Mouse (Mus musculus) kidney, postnatal 0 days (tissue): ENCODE measurements at regions not wholly inside any gene's neighbourhood (a gene's known extent, or its start where the extent isn't known, plus 50 kb on each side); places are given as distances from the start of the nearest gene placed in this dataset.
"Not testable (repeated sequence)": the region's sequence is repeated elsewhere in the genome, so short reads cannot be mapped to it uniquely, and the experiment has no call there.

ENCODE experiments used
- ATAC-seq: fragments of 200-750 bp; cut with Nextera tagmentation; replicated peaks from 2 replicates; pipeline ENCODE4 v1.8.0; 2017; ENCODE audit warnings: low read depth, moderate number of reproducible peaks, moderate TSS enrichment, moderate library complexity; ENCODE audit not compliant: low FRiP score
- DNase-seq: peaks from one replicate; pipeline ENCODE4 v3.0.0-alpha.2; 2016; ENCODE audit warnings: low spot score
- H3K27ac ChIP-seq: fragments of 300-500 bp; sonication (generic); 2 replicates; pipeline ENCODE4 v1.5.1; 2014; ENCODE audit warnings: mild to moderate bottlenecking
- H3K27me3 ChIP-seq: fragments of 300-500 bp; sonication (generic); 2 replicates; pipeline ENCODE4 v1.6.1; 2014; ENCODE audit warnings: low read length, mixed read lengths; ENCODE audit not compliant: insufficient read depth
- H3K36me3 ChIP-seq: fragments of 300-500 bp; sonication (generic); 2 replicates; pipeline ENCODE4 v1.6.1; 2014; ENCODE audit warnings: low read length, mixed read lengths; ENCODE audit not compliant: insufficient read depth
- H3K4me1 ChIP-seq: fragments of 300-500 bp; sonication (generic); replicated peaks from 2 replicates; pipeline ENCODE4 v1.6.1; 2014; ENCODE audit warnings: antibody characterized with exemption, low read length, mixed read lengths; ENCODE audit not compliant: insufficient read depth
- H3K4me2 ChIP-seq: fragments of 300-500 bp; sonication (generic); 2 replicates; pipeline ENCODE4 v1.6.1; 2014; ENCODE audit warnings: mild to moderate bottlenecking, low read length, moderate library complexity, mixed read lengths
- H3K4me3 ChIP-seq: fragments of 300-500 bp; sonication (generic); replicated peaks from 2 replicates; pipeline ENCODE4 v1.5.1; 2014; ENCODE audit warnings: low read depth, low read length
- H3K9ac ChIP-seq: fragments of 300-500 bp; sonication (generic); 2 replicates; pipeline ENCODE4 v1.6.1; 2014; ENCODE audit warnings: low read depth, low read length
- H3K9me3 ChIP-seq: fragments of 300-500 bp; sonication (generic); replicated peaks from 2 replicates; pipeline ENCODE4 v1.6.1; 2016; ENCODE audit warnings: low read length, inconsistent platforms, mixed read lengths
- CTCF ChIP-seq: IDR thresholded peaks from 2 replicates; pipeline ENCODE4 v1.5.1; 2016; ENCODE audit warnings: antibody characterized with exemption, low read depth, mild to moderate bottlenecking, moderate library complexity
- WGBS: fragments of 180-500 bp; shearing (Covaris S2); extraction: QIAGEN DNeasy Blood & Tissue Kit; methylation state at CpG from one replicate; pipeline ENCODE4 v1.1.7; 2014; 5-methylcytosine and 5-hydroxymethylcytosine counted together

- not testable (repeated sequence) for H3K4me2 ChIP-seq, H3K36me3 ChIP-seq, H3K27me3 ChIP-seq, H3K27ac ChIP-seq, ATAC-seq, H3K4me3 ChIP-seq, DNase-seq, H3K9me3 ChIP-seq, H3K4me1 ChIP-seq, H3K9ac ChIP-seq
- WGBS: 31% methylated on average over 2 of the region's 2 CpGs
- TF ChIP-seq CTCF: peak; percentile 21; the same call in 1 of the 2 replicates
Observed at GRCm38 (mm10) chrX:94844110-94844779, 119.9 kb downstream of the Zxdb start.

- H3K9ac ChIP-seq, H3K27me3 ChIP-seq, H3K4me2 ChIP-seq, ATAC-seq, H3K4me3 ChIP-seq, H3K36me3 ChIP-seq, H3K4me1 ChIP-seq, DNase-seq, H3K9me3 ChIP-seq, H3K27ac ChIP-seq: not testable (repeated sequence)
- 100% methylated on average over 1 of the region's 3 CpGs for WGBS
Observed at GRCm38 (mm10) chrX:94849549-94849948, 125.2 kb downstream of the Zxdb start.

DNA sequence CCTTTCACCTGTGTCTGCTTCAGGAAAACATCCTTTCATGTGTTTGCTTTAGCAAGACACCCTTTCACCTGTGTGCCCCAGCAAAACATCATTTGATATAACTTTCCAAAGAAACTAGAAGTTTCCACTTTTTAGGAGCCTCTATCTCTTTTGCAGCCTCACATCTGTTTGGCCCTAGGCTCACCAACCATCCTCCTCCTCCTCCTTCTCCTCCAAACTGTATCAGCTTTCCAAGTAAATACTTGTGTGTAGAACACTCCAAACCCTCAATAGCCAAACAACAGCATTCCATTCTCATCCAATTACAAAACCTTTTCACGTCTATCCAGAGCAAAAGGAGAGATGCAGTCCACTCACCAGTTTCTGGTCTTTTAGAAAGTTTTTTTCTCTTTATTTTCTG, 133.1 kb downstream of the Zxdb start:
- Histone ChIP-seq H3K36me3 (no peaks in the 10 kb centered on the region), H3K4me1 (no peaks in the 10 kb centered on the region), H3K9me3 (no peaks in the 10 kb centered on the region), H3K27ac (no peak overlapping the region), H3K4me3 (no peak overlapping the region), H3K9ac (no peak overlapping the region), H3K27me3 (no peaks in the 10 kb centered on the region), H3K4me2 (no peak overlapping the region)
- WGBS: 69% methylated on average over 1 of the region's 1 CpGs
- TF ChIP-seq CTCF: no peak
- no peak for ATAC-seq
- no peak for DNase-seq

DNA sequence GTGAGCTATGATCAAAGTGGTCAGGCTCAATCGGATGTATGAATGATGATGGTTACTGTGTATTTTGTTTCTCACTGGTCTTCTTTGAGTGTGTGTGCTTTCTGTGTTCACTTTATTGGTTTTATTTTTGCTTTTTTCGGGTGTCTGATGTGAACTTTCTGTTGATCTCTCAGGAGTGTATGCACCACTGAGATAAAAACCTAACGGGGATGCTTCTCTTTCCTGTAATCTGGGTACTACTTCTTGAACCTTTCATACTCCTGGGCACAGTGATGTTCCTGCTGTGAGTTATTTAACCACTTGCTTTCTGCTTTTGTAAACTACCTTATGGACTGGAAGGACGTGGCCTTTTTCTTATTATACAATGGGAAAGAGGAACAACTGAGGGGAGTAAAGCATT, 133.6 kb downstream of the Zxdb start:
- H3K4me2 ChIP-seq: no peak overlapping the region
- ATAC-seq: no peak
- H3K36me3 ChIP-seq: no peaks in the 10 kb centered on the region
- no peak overlapping the region for H3K4me3 ChIP-seq
- H3K4me1 ChIP-seq: no peaks in the 10 kb centered on the region
- no peak for DNase-seq
- no peaks in the 10 kb centered on the region for H3K27me3 ChIP-seq
- no peak for TF ChIP-seq CTCF
- no peaks in the 10 kb centered on the region for H3K9me3 ChIP-seq
- H3K9ac ChIP-seq: no peak overlapping the region
- H3K27ac ChIP-seq: no peak overlapping the region
- WGBS: 72% methylated on average over 4 of the region's 4 CpGs

DNA sequence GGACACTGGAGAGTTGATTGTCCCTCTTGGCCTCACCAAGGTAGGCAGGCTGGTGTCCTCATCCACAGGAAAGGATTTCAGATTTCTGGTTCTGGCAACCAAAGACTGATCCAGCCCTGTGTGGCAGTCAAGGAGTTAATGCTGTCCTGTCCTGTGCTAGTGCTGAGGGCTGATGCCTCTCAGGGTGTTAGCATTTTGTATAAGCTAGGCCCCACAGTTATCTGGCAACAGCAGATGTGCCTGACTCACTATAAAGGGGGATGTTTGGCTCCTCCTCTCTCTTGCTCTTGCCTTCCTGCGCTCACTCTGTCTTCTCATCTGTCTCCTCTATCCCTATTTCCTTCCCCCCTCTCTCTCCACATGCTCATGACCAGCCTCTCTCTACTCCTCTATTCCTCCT, 138.8 kb downstream of the Zxdb start:
- Histone ChIP-seq H3K27me3 (no peaks in the 10 kb centered on the region), H3K27ac (no peak overlapping the region), H3K4me1 (no peaks in the 10 kb centered on the region), H3K4me2 (no peak overlapping the region), H3K9ac (no peak overlapping the region), H3K9me3 (no peaks in the 10 kb centered on the region), H3K36me3 (no peaks in the 10 kb centered on the region), H3K4me3 (no peak overlapping the region)
- no peak for DNase-seq
- WGBS: 50% methylated on average over 1 of the region's 1 CpGs
- TF ChIP-seq CTCF: no peak
- no peak for ATAC-seq

- WGBS: 33% methylated on average over 18 of the region's 18 CpGs
- Histone ChIP-seq H3K9ac (no peak overlapping the region), H3K4me2 (peak overlapping the region; percentile 60), H3K36me3 (no peaks in the 10 kb centered on the region), H3K4me3 (peak overlapping the region; percentile 30), H3K27me3 (no peaks in the 10 kb centered on the region), H3K4me1 (no peaks in the 10 kb centered on the region), H3K9me3 (no peaks in the 10 kb centered on the region), H3K27ac (0 out of 2 replicates have a peak overlapping the region, but pooled peaks have one; percentile 36)
- ATAC-seq (peak; percentile 99), DNase-seq (peak; percentile 91)
- TF ChIP-seq CTCF: peak; percentile 100
Observed at GRCm38 (mm10) chrX:94865531-94866502, 141.4 kb downstream of the Zxdb start.

- not testable (repeated sequence) for DNase-seq, H3K27ac ChIP-seq, H3K4me2 ChIP-seq, ATAC-seq, H3K9ac ChIP-seq, H3K27me3 ChIP-seq, H3K4me1 ChIP-seq, H3K9me3 ChIP-seq, H3K4me3 ChIP-seq, H3K36me3 ChIP-seq
- 88% methylated on average over 2 of the region's 2 CpGs for WGBS
Observed at GRCm38 (mm10) chrX:94883547-94883946, 142.9 kb downstream of the Spin4 start.
